Mouse (Mus musculus) layer of hippocampus, adult 9-11 months (tissue): ENCODE results near the gene Prkce.

Experiments used
- DNase-seq: peaks from one replicate; pipeline ENCODE4 v3.0.0; 2022

The Prkce gene

DNA sequence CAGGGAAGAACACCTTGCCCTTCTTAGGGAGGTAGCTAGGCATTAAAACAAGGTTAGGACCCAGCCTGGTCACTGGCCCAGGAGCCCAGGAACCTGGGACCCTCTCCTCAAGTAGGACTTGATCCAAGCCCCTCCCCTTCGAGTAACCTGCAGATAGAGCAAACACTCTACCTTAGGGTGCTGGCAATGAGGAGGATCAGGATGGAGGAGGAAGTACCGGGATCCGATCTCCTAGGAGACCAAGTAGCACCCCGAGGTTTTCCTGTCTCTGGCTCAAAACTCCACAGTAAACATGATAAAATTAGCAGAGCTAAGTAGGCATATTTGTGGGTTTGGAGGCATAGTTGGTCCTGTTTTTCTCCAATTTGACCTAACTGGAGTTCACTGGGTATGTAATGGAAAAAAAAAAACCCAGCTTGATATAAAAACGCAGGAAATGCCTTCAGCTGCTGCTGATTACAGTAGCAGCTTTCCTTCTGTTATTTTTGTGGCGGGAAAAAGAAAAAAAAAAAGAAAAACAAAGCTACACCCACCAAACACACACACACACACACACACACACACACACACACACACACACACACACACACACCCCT lies 425.5 kb downstream of the Prkce start:
- DNase-seq = no peak

DNA sequence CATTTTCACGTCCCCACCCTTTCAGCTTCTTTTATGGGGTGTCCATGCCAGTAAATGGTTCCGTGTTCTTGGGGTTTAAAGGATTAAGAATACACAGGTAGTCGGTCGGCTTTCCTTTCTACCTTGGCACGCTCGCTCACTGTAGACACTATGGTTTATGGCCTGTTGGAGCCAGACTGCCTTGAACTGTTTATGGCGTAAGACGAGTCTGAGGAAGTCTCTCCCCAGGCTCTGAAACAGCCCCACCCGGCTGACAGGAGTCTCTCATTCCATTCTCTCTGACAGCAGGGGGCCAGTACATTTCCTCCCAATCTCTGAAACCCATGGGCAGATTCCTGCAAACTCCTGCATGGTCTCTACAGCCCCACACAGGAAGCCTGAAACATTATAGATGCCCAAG lies 427.9 kb downstream of the Prkce start:
- DNase-seq = no peak

DNA sequence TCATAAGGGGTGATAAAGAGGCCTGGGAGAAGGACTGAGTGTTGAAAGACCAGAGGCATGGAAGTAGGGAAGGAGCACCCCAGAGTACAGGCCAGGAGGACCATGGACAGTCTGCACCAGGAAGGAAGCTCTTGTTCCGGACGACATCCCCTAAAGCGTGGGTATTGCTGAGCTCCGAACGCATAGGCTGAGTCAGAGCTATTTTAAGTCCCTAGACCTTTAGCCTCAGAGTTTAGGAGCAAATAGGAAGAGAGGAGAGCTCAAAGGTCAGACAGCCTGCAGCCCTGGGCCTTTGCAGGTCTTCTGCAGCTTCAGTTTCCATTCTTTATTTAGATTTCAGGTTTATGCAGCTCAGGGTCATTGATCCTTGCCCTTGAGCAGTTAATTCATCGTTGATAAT lies 433.5 kb downstream of the Prkce start:
- no peak for DNase-seq

DNA sequence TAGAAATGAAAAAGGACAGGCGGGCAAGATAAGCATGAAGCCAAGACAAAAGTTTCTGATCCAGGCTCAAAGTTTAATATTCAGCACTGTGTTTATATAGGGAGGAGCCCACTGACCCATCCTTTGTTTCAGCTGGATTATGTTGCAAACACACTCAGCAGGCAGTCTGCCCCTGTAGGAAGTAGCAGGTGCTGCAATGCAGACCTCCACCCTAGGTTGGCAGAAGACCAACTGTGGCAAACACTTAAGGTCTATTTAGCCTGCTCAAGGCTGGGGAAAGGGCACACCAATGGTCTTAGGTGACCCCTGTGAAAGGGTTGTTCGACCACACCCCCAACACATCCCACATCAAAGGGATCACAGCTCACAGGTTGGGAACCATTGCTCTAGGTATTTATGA lies 434.3 kb downstream of the Prkce start:
- DNase-seq = no peak

DNA sequence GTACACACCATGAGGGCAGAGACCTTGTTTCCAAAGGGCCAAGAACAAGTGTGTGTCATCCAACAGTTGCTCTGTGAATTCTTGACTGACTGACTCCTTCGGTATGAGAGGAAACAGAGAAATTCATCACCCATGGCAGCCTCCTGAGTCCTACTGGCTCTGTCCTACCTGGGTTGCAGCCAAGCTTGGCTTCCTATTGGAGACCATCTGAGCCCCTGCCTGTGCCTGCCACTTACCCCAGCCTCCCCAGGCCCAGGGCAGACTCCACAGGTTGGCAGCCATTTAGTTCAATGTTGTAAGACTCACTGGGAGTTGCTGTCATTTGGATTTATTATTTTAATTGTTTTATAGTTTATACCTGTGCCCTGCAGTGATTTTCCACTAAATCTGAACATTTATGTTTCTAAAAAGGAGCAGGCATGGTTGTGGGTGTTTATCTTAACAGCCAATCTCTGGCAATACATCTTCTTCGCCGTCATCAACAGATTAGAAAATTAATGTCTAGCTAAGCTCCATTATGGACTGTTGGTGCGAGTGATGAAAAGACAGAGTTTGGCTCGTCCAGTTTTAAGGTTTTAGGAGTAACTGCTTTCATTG lies 436.4 kb downstream of the Prkce start:
- DNase-seq = no peak

DNA sequence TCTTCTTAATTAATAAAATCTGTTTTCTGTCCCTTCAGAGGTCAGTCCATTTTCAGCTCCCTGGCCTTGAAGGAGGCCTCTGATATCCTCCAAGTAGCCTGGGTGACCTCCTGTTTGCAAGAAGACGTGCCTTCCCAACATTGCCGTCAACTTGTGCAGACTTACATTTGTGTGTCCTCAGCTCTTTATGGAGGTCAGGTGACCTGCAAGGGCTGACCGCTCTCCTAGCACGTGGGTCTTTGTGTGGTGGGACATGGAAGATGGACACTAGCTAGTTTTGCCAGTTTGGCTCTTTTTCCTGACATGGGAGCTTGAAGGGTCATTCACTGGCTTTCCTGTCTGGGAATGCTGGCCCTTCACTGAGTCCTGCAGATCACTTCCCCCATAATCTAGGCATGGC lies 440.4 kb downstream of the Prkce start:
- no peak for DNase-seq

DNA sequence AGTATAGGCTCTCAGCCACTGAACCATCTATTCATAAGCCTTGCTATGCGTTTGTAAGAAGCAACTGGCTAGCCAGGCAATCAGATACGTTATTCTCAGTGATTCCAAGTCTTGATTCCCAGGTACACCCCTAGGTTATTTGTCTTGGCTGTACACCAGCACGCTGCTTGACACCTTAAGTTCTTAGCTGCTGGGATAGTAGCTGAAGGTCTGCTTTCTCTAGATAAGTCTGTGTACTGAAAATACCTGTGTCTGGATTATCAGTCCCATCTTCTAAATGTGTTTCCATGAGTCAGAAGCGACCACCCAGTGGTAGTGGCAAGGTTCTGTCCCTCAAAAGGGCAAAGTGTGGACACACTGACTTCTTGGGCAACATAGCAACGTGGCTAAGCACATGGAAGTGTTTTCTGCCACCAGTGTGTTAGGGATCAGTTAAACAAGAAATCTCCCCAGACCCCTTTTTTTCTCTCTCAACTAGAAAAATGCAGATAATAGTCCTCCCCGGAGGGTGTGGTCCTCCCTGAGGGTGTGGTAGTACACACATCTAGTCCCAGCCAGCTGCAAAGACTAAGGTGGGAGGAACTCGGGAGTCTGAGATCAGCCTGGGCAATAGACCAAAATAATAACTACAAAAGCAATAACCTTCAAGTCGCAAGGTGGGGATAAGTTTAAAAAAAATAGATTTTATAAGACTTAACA lies 442.8 kb downstream of the Prkce start:
- DNase-seq = no peak

DNA sequence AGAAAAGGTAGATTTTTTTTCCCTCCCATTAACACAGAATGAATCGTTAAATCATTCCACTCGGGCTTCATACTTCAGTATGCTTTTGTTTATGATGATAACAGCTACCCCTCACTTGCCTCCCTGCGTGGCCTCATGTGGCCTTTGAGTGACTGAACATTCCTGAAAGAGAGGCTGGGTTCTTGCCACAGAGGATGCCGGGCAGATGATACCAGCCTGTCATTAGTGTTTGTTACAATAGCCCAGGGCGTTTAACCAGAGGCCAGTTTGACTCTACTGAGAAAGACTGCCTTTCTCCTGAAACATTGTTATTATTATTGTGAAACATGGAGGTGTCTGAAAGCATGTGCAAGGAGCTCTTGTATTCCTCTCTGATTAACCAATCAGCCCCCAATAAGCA lies 444.2 kb downstream of the Prkce start:
- no peak for DNase-seq

DNA sequence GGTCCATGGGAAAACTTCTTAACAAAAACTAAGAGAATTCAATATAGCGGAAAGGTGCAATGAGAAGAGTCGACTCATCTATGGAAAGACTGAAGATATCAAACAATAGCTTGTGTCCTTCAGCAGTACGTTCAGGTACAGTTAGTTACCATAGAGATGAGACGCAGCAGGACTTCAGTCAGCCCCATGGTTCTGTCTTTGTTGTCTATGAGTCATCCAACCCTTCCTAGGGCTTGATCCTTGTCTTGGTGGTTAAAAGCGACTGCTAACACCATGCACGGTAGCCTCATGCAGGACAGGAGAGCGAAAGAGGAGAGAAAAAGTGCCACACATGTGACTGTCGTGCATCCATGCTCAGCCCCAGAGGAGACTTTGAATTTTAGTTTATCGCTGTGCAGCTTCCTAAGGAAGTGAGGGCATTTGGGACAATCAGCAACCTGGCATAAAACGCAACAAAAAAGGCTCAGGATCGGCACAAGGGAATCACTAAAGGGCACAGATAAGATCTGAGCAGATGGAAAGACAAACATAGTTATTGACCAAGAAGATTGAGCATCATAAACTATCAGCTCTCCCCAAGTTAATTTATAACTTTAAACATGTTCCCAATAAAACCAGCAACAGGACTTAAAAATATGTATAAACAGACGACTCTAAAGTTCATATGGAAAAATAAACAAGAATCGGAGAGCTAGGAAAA lies 448.2 kb downstream of the Prkce start:
- no peak for DNase-seq

DNA sequence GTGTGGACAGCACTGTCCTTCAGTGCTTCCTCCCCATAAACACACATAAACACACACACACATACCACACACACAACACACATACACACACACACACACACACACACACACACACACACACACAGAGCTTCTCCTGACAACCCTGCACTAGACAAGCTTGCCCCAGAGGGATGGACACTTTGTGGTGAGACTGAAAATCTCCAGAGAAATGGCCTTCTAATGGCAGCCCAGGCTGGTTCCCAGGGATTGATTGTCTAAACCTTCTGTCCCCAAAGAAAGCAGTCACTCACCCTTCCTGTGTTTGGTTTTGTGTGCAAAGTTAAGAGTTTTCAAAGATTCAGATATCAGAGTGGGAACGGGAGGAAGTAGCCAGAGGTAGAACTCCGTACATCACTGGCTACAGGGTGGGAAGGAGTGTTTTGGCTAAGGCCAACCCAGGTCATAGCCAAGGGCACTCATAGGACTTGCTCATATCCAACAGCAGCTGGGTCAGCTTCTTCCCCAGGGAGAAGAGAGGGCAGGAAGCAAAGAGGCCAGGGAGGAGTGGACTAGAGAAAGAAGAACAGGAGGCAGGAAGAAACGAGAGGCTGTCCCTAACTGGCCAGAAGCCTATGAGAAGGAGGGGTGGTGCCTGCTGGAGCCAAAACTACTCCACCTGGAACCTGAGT lies 450.1 kb downstream of the Prkce start:
- DNase-seq = no peak

DNA sequence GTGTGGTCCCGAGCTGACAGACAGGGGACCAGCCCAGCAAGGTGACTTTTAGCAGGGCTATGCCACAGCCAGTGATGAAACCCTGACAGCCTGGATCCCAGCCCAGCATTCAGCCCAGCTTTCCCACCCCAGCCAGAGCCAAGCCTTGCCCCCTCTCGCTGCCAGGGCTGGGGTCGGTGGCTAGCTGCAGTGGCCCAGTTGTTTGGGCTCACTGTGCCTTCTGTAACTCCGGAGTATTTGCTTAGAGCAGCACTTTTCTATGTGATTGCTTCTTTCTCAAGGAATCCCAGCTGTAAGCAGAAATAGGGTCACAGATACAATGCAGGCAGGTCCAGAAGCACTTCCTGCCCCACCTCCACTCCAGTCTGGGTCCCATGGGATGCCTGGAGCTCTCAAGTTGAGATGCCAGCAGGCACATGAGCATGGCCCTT lies 450.9 kb downstream of the Prkce start:
- DNase-seq = no peak

DNA sequence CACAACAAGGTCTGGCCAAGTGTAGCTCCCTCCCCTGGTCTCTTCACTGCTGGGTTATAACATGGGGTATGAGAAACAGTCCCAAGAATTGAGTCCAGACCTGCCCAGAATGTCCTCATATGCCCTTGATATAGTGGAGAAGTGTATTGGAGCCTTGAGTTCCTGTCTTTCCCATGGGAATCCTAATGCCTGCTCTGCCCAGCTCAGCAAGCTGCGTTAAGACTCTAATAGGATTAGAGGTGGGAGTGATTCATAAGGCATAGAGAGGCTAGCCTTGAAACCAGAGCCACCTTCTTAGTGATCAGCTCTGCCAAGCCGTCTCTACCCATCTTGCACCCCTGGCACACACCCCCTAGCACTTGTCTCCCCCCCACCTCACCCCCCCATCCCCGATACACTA lies 455.3 kb downstream of the Prkce start:
- DNase-seq = no peak

DNA sequence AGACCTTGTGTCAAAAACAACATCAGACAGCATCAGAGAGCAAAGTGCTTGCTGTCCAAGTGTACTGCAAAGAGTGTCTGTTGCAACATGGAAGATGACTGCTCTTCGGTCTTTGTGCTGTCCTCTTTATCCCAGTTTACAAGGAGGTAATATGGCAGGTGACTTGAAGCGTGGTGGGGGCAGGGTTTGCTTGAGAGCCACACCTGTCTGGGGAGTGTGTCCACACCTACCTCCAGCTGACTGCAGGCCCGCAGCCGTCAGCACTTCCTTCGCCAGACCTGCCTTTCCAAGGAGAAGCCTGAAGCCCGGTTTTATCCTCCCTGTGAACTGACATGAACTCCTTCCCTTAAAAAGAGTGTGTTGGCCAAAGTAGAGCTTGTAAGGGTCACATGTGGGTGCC lies 458.9 kb downstream of the Prkce start:
- DNase-seq = no peak

DNA sequence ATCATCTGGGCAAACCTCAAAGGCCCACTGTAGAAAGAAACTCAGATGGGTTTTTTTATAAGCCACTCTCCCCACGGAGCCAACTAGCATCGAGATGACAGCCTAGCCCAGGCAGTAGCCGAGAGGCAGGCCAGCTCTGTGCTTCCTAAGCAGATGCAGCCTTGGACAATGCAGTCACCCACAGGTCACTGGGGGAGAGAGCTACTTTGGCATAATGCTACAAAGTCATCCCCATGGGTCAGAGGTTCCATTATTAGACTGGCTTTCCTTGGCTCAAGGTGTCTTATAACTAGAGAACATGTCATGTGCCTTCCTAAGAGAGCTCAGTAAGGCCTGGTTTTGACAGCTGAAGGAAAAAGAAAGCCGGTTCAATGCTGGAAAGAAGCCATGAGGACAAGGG lies 465.5 kb downstream of the Prkce start:
- no peak for DNase-seq

DNA sequence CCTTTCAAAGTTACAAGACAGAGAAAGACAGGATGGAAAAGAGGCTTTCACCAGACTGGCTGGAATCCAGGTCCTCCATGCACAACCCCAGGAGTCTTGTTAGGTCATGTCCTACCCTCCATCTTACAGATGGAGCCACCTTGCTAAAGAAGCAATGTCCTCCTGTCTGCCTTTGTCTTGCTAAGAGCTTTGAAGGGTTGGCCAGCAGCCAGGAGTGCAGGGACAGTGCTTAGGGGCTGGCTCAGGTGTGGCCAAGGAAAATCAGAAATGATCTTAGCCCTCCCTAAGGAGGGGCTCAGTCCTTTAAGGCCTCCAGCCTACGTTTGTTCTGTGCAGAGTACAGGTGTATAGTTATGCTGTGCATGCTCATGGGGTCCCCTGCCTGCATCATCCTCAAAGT lies 469.7 kb downstream of the Prkce start:
- DNase-seq = no peak

DNA sequence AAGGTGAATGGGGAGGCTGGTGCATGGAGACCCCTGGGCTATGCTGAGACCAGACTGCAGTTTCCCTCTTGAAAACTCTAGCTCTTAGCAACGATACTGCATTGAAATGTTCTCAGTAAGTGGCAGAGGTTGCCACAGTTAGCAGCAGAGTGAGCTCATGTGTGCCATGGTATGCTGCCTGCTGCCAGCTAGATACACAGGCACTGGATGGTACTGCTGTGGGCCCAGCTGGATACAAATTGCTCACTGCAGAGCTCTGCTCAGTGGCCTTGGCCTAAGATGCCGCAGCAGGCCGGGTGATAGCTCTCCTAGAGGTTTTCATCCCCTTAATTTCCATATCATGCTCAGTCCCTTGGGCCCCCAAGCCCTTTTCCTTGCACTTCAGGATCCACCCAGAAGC lies 471.7 kb downstream of the Prkce start:
- DNase-seq = peak; percentile 24

DNA sequence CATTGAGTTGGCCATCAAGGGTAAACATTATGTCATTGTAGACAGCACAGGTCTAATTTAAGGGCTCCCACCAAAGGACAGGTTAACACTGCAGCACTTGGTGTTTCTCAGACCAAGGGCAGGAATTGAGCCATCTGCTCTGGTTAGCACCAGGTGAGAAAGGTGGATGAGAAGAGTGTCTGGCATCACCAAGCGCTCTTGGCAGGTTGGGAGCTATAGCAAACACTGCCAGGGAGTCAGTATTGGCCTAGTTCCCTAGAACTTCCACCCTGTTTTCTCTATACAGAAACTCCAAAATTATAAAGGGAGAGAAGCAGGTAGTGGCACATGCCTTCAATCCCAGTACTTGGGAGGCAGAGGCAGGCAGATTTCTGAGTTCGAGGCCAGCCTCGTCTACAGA lies 479.6 kb downstream of the Prkce start:
- DNase-seq = no peak

DNA sequence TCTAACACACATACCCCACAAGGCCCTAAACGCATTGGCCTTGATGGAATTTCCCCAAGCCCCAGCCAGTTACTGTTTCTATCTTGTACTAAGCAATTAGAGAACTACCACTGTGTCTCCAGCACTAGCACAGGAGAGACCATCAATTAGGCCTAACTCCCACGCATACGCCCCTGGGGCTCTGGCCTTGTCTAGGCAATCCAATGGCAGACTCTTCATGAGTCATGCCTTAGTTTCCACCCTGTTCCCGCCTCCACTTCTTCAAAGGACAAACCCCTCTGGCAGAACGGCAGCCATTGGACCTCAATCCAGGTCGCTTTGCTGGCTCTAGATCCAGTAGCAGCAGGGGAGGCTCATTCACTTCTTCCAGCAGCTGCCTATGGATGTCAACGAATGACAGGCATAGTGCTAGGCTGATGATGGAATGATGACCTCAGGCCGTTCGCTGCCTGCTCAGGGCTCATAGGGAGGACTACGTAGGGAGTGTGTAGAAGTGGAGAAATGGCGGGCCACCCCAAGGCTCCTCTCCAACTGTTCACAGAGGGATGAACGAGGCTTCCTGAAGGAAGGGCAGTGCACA lies 481.4 kb downstream of the Prkce start:
- no peak for DNase-seq

DNA sequence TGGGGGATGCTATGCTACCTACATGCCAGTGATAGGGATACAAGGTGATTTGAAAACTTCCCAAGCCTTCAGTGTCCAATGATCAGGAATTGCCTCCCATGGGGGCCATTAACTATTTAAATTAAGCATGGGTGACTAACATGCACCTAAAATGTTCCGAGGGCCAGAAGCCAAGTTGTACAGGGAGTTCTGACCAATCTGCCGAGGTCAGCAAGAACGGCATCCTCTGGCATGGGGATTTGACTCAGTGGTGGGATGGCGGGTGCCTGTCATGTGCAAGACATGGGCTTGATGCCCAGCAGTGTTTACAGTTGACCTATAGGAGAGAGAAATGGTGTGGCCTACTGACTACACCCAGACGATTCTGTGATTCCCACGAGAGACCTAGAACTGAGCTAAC lies 482.7 kb downstream of the Prkce start:
- no peak for DNase-seq

DNA sequence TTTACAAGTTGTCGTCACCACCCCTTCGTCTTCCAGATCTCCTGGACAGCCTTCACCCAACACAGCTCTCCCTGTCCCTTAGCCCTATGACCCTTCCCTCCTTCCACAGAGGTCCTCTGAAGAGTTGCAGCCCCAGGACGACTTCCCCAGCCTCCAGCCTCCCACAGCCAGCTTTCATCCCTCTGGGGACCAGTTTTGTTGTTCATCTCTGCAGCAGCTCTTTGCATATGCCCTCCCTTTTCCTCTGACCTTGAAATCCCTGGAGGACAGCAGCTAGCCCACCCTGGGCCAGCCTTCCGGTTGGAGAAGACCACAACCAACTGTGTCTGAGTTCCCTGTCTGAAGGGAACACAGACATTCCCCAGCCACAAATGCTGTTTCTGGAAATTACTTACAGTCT lies 483.5 kb downstream of the Prkce start:
- no peak for DNase-seq

DNA sequence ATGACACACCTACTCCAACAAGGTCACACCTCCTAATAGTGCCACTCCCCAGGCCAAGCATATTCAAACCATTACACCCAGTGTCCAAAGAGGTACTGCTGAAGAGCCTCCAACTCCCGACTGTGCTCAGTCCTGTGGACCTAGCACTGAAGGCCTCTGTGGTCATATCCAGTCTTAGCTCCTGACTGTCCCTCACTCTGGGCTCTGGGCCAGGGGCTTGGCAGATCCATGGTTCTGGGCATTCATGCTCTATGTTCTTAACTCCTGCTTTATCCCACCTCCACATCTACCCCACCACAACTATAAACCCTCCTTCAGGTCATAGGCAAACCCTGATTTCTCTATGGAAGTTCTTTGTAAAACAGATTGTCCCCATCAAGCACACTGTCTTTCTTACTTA lies 485.2 kb downstream of the Prkce start:
- DNase-seq = no peak

DNA sequence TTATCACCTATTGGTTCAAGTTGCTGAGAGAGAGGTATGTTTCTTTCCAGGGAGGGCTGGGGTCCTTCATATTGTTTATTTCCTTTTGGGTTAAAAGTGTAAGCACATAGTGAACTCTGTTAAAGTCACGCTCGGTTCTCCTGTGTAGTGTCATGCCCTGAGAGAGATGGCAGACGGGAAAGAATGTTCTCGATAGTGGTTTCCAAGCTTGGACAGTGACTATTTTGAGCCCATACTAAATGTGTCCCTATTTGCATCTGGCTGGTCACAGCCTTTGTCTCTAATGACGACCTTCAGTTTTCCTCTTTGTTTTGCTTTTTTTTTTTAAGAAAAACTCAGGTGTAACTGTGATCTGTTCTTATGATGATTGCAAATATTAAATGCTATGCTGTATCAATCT lies 488.8 kb downstream of the Prkce start:
- DNase-seq = no peak

DNA sequence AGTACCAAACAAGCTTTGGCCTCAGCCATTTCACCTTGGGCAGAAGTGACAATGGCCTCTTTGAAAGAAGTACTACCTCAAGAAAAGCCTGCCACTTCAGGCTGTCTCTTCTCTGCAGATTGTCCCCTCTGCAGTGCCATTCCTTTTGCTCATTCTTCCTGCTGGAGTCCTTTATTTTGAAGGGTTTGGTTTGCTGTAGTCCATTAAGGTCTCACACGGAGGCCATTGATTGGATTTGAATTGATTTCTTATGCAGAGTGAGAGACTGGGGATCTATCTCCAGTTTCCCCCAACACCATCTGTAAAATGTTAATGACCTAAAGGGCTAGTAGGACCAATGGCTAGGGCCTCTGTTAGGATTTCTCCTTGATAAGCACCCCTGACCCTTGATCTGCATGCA lies 494.7 kb downstream of the Prkce start:
- DNase-seq = no peak
